Mouse (Mus musculus): ENCODE measurements around the gene Igsf9. TPM values are rescaled to one million over a fixed set of nuclear protein-coding genes. Genes with fewer than 3 reads are reported as not detected.
A peak's percentile ranks its signal among the peaks of the same experiment; 100 is the strongest.

Igsf9 gene
- polyA plus RNA-seq, 1 experiment from 2014 or later = 61.0 TPM

DNA sequence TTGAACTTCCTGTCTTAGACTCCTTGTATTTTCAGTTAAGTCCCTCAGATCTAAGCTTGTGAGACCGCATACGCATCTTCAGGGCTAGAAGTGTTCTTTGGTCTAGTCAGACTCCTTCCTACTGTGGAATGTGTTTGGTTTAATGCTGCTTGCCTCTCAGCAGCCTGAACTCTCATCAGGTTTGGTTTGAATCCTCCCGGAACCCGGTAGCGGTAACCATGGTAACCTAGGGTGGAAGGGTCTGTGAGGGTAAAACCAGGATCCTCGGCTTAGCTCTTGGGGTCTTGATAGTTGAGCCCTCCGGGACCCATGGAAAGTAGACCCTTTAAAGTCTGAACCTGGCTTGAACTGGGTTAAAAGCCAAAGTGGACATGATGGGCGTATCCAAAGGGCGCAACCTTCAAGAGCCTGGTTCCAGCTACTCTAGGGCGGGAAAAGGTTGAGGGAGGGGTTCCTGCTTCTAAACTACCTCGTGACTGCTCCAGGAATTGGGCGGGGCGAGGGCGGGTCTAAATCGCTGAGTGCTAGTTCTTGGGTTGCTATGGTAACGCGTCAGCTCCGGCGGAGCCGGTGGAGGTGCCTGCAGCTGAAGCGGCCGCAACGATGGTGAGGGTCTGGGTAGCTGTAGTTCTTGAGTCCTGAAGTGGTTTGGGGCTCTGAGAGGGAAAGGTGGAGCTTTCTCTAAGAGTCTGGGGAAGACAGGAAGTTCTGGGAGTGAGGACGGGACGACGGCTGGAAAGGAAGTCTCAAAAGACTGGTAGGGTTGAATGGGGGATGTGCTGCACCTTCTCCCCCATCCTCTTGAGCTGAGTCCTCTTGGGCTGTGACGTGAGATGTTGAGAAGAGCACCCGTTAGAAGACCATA is 39.2 kb downstream of the Igsf9 start, which contains the start of gene Cfap45:
TSS of gene Cfap45 (plus strand) at position 226 of the 865 bp plus-strand sequence.
- Histone ChIP-seq H3K9me3 (replicated peaks) (no peaks in the 10 kb centered on the region), H3K4me3 (replicated peaks) (peak within 1 kb of the TSS; percentile 40), H3K27ac (replicated peaks) (0 out of 2 replicates have a peak within 1 kb of the TSS, but pooled peaks have one; percentile 35), H3K27me3 (no peaks in the 10 kb centered on the region), H3K4me1 (peaks cover 35% of the 10 kb centered on the region), H3K36me3 (no peaks in the 10 kb centered on the region), H3K9ac (no peak within 1 kb of the TSS), H3K4me2 (replicated peaks) (peak within 1 kb of the TSS; percentile 68)
- peak; percentile 71 for ATAC-seq (ENCODE audit: insufficient number of reproducible peaks, low FRiP score, low TSS enrichment, low read depth)
- 3% methylated on average over 28 of the region's 28 CpGs for WGBS

DNA sequence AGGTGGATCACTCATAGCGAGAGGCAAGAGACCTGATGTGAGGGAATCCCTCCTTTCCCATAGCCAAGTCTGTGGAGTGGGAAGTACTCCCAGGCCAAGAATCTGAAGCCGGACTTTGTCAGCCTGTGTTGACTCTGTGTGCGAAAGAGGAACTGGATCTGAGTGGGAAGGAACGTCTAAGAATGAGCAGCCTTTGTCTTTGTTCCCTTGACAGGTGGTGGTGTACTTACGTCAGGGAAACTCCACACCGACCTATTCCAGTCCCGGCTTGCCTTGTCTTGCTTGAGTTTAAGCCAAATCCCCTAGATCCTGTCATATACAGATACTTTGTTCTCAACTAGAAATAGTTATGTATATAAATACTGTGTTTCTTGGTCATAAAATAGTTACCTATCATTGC is 40.9 kb downstream of the Igsf9 start:
- WGBS = 50% methylated on average over 7 of the region's 7 CpGs
- Histone ChIP-seq H3K27ac (replicated peaks) (no peak overlapping the region; the same call in 1 of the 2 replicates), H3K4me3 (replicated peaks) (no peak overlapping the region), H3K36me3 (no peaks in the 10 kb centered on the region), H3K9me3 (replicated peaks) (no peaks in the 10 kb centered on the region), H3K4me1 (peaks cover 38% of the 10 kb centered on the region), H3K27me3 (peaks cover 2% of the 10 kb centered on the region; the same call in 1 of the 2 replicates), H3K9ac (no peak overlapping the region), H3K4me2 (replicated peaks) (no peak overlapping the region)
- no peak for ATAC-seq (ENCODE audit: insufficient number of reproducible peaks, low FRiP score, low TSS enrichment, low read depth)

GRCm38 (mm10) chr1:172523699-172524101 is 42.1 kb downstream of the Igsf9 start:
- ATAC-seq (ENCODE audit: insufficient number of reproducible peaks, low FRiP score, low TSS enrichment, low read depth) = no peak
- H3K27me3 ChIP-seq = peaks cover 4% of the 10 kb centered on the region; the same call in 1 of the 2 replicates
- WGBS = 38% methylated on average over 12 of the region's 12 CpGs

DNA sequence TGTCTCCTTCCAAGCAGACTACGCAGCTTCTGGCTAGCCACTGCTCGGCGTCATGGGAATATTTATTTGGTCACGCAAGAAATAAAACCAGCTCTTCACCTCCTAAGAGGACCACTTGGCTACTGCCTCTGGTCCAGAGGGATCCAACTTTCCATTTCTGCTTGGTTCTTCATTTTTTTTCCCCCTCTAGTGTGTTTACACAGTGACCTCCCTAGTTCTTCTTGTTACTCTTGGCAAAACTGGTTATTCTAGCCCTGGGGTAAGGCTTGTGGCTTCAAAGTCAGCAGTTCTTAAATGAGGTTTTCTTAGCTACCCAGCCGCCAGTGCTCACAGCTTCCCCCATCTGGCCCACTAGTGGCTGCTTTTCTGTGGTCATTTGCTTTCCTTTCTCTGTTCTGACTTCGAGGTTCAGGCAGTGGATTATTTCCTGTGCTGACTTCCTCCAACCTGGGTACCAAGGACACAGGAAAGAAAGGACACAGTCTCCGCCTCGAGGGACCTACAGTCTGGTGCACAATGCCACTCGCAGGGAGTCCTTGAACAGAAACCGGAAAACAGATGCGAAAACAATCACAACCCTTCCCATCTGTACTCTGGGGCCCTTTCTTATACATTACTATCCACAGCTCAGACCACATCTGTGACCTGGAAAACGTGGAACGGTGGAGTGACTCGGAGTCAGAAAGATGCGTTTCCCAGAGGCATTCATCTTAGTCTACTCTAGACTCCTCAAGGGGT is 43.6 kb downstream of the Igsf9 start:
- Histone ChIP-seq H3K4me2 (replicated peaks) (peak overlapping the region; percentile 22), H3K36me3 (no peaks in the 10 kb centered on the region), H3K4me1 (peaks cover 34% of the 10 kb centered on the region), H3K27ac (replicated peaks) (peak overlapping the region; percentile 85), H3K4me3 (replicated peaks) (no peak overlapping the region), H3K9me3 (replicated peaks) (no peaks in the 10 kb centered on the region), H3K9ac (no peak overlapping the region), H3K27me3 (peaks cover 4% of the 10 kb centered on the region; the same call in 1 of the 2 replicates)
- 18% methylated on average over 15 of the region's 15 CpGs for WGBS
- ATAC-seq (ENCODE audit: insufficient number of reproducible peaks, low FRiP score, low TSS enrichment, low read depth) = peak; percentile 36; the same call in 1 of the 2 replicates

More at GRCm38 (mm10) chr1:172523699-172524101, 42.1 kb downstream of the Igsf9 start:
- H3K4me3 ChIP-seq (replicated peaks) = no peak overlapping the region
- no peak overlapping the region for H3K27ac ChIP-seq (replicated peaks)
- no peaks in the 10 kb centered on the region for H3K9me3 ChIP-seq (replicated peaks)
- H3K9ac ChIP-seq = no peak overlapping the region
- H3K4me2 ChIP-seq (replicated peaks) = no peak overlapping the region
- H3K4me1 ChIP-seq = peaks cover 38% of the 10 kb centered on the region
- H3K36me3 ChIP-seq = no peaks in the 10 kb centered on the region

GRCm38 (mm10) chr1:172525971-172526370 is 44.4 kb downstream of the Igsf9 start:
- WGBS = 57% methylated on average over 7 of the region's 7 CpGs
- ATAC-seq (ENCODE audit: insufficient number of reproducible peaks, low FRiP score, low TSS enrichment, low read depth) = no peak
- H3K9ac ChIP-seq = no peak overlapping the region

DNA sequence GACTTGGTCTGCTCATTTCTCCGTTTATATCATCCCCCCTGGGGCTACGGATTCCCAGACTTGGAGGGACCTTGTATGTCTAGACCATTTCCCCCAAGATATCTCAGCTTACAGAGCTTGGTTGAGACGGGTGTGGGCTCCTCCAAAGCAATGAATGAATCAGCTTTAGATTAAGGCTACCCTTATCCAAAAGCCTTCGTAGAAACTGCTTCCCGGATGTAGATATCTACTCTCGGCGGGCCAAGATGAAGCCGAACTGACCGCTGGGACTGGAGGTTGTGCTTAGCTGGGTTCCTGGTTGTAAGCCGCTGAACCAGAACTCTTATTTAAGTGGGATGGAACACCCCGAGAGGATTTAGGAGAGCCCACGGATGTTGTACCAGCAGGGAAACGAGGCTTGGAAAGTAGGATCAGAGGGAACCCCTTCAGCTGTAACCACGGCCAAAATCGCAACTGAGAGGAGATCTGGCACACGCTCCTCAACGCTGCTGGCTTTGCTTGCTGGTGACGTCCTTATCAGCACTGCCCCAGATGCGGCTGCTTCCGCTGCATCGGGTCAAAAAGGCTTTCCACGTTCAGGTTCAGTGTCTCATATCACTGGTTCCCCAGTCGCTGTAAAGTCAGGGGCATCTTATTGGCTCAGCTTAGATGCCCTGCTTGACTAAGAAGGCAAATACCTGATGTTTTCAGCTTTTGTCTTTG is 44.9 kb downstream of the Igsf9 start:
- Histone ChIP-seq H3K4me3 (replicated peaks) (no peak overlapping the region), H3K9ac (no peak overlapping the region), H3K36me3 (no peaks in the 10 kb centered on the region), H3K27ac (replicated peaks) (no peak overlapping the region), H3K27me3 (peaks cover 4% of the 10 kb centered on the region; the same call in 1 of the 2 replicates), H3K4me2 (replicated peaks) (no peak overlapping the region), H3K9me3 (replicated peaks) (no peaks in the 10 kb centered on the region), H3K4me1 (peaks cover 28% of the 10 kb centered on the region)
- ATAC-seq (ENCODE audit: insufficient number of reproducible peaks, low FRiP score, low TSS enrichment, low read depth) = no peak
- 73% methylated on average over 23 of the region's 23 CpGs for WGBS

More at GRCm38 (mm10) chr1:172525971-172526370, 44.4 kb downstream of the Igsf9 start:
- H3K4me1 ChIP-seq = peaks cover 33% of the 10 kb centered on the region
- H3K4me3 ChIP-seq (replicated peaks) = no peak overlapping the region
- no peak overlapping the region for H3K4me2 ChIP-seq (replicated peaks)
- no peaks in the 10 kb centered on the region for H3K9me3 ChIP-seq (replicated peaks)
- H3K27me3 ChIP-seq = peaks cover 4% of the 10 kb centered on the region; the same call in 1 of the 2 replicates
- 0 out of 2 replicates have a peak overlapping the region, but pooled peaks have one; percentile 18 for H3K27ac ChIP-seq (replicated peaks)
- H3K36me3 ChIP-seq = no peaks in the 10 kb centered on the region

DNA sequence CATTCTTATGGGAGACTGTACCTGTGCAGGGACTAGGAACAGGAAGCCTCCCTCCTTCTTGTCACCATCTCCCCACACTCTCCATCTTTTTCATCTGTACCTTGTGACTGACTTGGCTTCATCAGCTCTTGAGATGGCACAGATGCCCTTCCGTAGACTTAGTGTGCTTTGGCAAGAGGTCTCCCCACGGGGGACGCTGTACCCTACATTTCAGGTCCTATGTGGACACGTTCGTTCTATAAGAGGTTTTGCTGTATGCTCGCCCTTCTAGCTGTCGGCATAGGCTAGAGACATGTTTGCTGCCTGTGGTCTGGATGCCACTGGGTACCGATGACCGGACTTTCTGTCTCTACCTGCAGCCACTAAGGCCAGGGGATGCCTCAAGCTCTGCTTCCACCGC is 45.8 kb downstream of the Igsf9 start:
- Histone ChIP-seq H3K27me3 (peaks cover 4% of the 10 kb centered on the region; the same call in 1 of the 2 replicates), H3K4me1 (peaks cover 35% of the 10 kb centered on the region), H3K9ac (no peak overlapping the region), H3K36me3 (no peaks in the 10 kb centered on the region), H3K9me3 (replicated peaks) (no peaks in the 10 kb centered on the region), H3K4me3 (replicated peaks) (no peak overlapping the region), H3K4me2 (replicated peaks) (no peak overlapping the region), H3K27ac (replicated peaks) (no peak overlapping the region)
- 93% methylated on average over 10 of the region's 10 CpGs for WGBS
- ATAC-seq (ENCODE audit: insufficient number of reproducible peaks, low FRiP score, low TSS enrichment, low read depth) = no peak

DNA sequence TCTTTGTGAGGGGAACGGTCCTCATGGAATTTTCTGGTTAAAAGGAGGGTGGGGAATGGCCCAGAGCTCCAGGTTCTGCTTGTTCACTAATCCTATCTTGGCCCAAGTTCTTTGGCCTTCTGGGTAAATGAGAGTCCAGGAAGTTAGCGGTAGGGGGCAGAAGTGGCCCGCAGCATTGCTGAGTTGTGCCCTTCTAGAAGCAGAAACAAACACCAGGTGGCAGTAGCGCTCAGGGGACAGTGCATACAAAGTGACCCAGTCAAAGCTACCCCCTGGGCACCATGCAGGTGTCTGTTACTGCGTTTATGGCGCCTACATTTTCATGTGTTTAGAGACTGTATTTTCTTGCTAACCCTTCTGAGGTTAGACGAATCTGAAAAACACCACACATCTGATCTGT is 47.1 kb downstream of the Igsf9 start:
- Histone ChIP-seq H3K4me3 (replicated peaks) (no peak overlapping the region), H3K9me3 (replicated peaks) (no peaks in the 10 kb centered on the region), H3K4me1 (peaks cover 35% of the 10 kb centered on the region), H3K4me2 (replicated peaks) (no peak overlapping the region), H3K9ac (no peak overlapping the region), H3K36me3 (no peaks in the 10 kb centered on the region), H3K27ac (replicated peaks) (no peak overlapping the region), H3K27me3 (peaks cover 11% of the 10 kb centered on the region)
- peak; percentile 73 for ATAC-seq (ENCODE audit: insufficient number of reproducible peaks, low FRiP score, low TSS enrichment, low read depth)
- WGBS = 4% methylated on average over 7 of the region's 7 CpGs

DNA sequence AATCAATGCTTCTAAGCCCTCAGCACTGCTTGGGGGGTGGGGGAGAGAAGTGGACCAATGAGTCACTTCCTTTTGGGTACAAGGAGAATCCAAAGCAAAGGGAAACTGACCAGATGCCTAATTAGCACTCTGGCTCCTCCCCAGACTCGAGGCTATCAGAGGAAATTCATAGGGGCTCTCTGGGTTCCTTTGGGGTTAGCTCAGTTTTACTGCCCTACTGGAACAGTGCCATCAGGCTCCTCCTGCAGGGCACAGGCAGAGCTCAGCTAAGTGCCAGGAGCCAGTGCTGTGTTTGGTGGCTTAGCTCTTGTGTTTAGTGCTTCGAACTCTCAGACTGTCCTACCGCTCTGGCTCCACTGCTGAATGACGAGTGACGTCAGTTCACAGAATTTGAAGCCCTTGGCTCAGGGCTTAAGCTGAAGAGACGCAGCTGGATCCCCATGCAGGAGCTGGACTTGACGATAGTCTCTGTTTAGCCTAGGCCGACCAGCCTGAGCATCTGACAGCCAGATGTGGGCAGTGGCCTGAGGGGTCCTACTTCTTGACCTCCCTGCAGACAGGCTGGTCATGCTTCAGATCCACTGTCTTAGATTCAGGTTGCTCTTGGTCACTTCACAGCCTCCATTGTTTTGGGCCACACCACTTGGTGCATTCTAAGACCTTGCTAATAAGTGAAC is 49.1 kb downstream of the Igsf9 start:
- Histone ChIP-seq H3K4me3 (replicated peaks) (no peak overlapping the region), H3K4me1 (peaks cover 22% of the 10 kb centered on the region), H3K27me3 (peaks cover 11% of the 10 kb centered on the region), H3K4me2 (replicated peaks) (no peak overlapping the region), H3K27ac (replicated peaks) (no peak overlapping the region), H3K9ac (no peak overlapping the region), H3K36me3 (no peaks in the 10 kb centered on the region), H3K9me3 (replicated peaks) (no peaks in the 10 kb centered on the region)
- 0 out of 2 replicates have a peak, but pooled peaks have one; percentile 8 for ATAC-seq (ENCODE audit: insufficient number of reproducible peaks, low FRiP score, low TSS enrichment, low read depth)
- 22% methylated on average over 8 of the region's 8 CpGs for WGBS

GRCm38 (mm10) chr1:172532551-172532950 is 51.0 kb downstream of the Igsf9 start:
- Histone ChIP-seq H3K4me1 (peaks cover 18% of the 10 kb centered on the region), H3K36me3 (no peaks in the 10 kb centered on the region), H3K9me3 (replicated peaks) (no peaks in the 10 kb centered on the region), H3K9ac (no peak overlapping the region), H3K4me2 (replicated peaks) (peak overlapping the region; percentile 51), H3K4me3 (replicated peaks) (peak overlapping the region; percentile 28), H3K27ac (replicated peaks) (no peak overlapping the region), H3K27me3 (peaks cover 8% of the 10 kb centered on the region)
- 2% methylated on average over 13 of the region's 13 CpGs for WGBS
- ATAC-seq (ENCODE audit: insufficient number of reproducible peaks, low FRiP score, low TSS enrichment, low read depth) = no peak
